ENCODE assay signal across 7 mouse cellular contexts in the genomic region with DNA sequence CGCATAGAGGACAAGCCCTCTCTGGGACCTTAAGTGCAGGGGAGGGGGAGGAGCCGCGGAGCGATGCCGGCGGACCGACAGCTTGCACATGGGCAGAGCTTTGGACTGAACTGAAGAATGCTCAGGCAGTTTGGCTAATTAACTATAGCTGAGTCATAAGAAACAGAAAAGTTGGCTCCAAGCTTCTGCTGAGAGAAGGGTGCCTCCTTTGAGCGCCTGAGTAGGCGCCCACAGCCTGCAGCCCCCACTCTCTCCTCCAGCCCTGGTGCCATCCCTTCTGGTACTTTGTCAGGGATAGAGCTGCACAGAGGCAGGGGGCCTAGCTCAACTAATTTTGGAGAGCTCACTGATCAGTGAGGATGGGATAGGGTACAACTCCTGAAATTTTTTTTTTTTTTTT. TPM values are rescaled to one million over a fixed set of nuclear protein-coding genes. Genes with fewer than 3 reads are reported as not detected.
DNase-seq lines count a peak whose midpoint lies in the region; ATAC-seq lines count a peak whose summit lies in the region.

No protein-coding gene starts in this region.

- peak; percentile 79 for DNase-seq in right cerebral cortex, adult 18-20 months
- DNase-seq in right cerebral cortex, postnatal 4 days: no peak
- peak; percentile 58 to 70 for DNase-seq in frontal cortex, postnatal 36 days (ENCODE audit: low spot score in 2 of 2)
- peak; percentile 74 for DNase-seq in layer of hippocampus, adult 9-11 months
- DNase-seq in telencephalon, adult 2 months (ENCODE audit: low read depth, low spot score): peak; percentile 87
- no peak for DNase-seq in thymus, postnatal 10 days (ENCODE audit: low spot score in 2 of 2)

- no peak for ATAC-seq in activated CD4-positive, CD25-positive, alpha-beta regulatory T cell, adult 4 months

RNA-seq across cellular contexts. Expression of a gene that starts 27.9 kb away (rescaled TPM):
- polyA plus RNA-seq in activated CD4-positive, CD25-positive, alpha-beta regulatory T cell, adult 4 months (2017; shearing (Covaris generic)): under 1 TPM; 0.36 to 0.40 TPM

Comparison
In these comparisons a context has a peak if more than half of its experiments do, and no peak if none do; other contexts are left out.
1. DNase-seq: peak in right cerebral cortex, adult 18-20 months (single experiment), frontal cortex, postnatal 36 days (2 of 2), layer of hippocampus, adult 9-11 months (single experiment) and telencephalon, adult 2 months (single experiment); none in right cerebral cortex, postnatal 4 days (single experiment) and thymus, postnatal 10 days (0 of 2).